Mouse (Mus musculus): ENCODE measurements around the gene Svop.

DNA sequence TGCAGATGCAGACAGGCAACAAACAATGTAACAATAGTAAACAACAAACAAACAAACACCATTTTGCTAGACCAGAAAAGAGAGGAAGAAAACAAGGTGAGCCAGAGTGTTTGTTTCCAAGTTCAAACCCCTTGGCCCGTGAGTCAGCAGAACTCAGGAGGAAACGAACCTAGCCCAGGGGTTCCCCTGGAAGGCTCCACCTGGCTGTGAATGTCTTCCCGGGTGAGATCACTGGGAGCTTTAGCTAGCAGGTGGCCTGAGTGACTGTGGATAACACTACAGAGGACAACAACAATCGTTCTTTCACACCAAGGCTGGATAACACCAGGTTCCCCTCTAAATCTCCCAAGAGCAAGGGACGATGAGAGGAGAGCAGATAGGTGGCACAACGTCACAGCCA lies 110.2 kb downstream of the Svop start:
- TF ChIP-seq CTCF (IDR thresholded peaks at IDR 0.05; ENCODE audit: low read depth, low read length): no peak
- no peak for TF ChIP-seq GATA1 (IDR thresholded peaks at IDR 0.05; ENCODE audit: borderline replicate concordance, low read length)
